Mouse (Mus musculus) lung, adult 2 months (tissue): ENCODE results near the gene Usp25. TPM values are rescaled to one million over a fixed set of nuclear protein-coding genes. Genes with fewer than 3 reads are reported as not detected.

Experiments used
- DNase-seq: peaks from one replicate; pipeline ENCODE4 v3.0.0; 2022
- H3K4me1 ChIP-seq: fragments of 200-500 bp; 2 replicates; pipeline ENCODE4 v1.6.1; 2011; ENCODE audit warnings: low read length; ENCODE audit not compliant: control insufficient read depth, insufficient read depth
- H3K4me3 ChIP-seq: fragments of 200-500 bp; replicated peaks from 2 replicates; pipeline ENCODE3; 2011; ENCODE audit warnings: low read depth, mild to moderate bottlenecking, control low read depth, low read length; ENCODE audit errors: extremely low read depth
- CTCF ChIP-seq: fragments of 200-500 bp; IDR thresholded peaks from 2 replicates; pipeline ENCODE4 v1.5.1; 2011; ENCODE audit warnings: mild to moderate bottlenecking, low read length, control low read depth; ENCODE audit not compliant: insufficient read depth
- POLR2A ChIP-seq: fragments of 200-500 bp; IDR thresholded peaks from 2 replicates; pipeline ENCODE4 v1.6.1; 2011; ENCODE audit warnings: low read depth, mild to moderate bottlenecking, control low read depth, low read length, borderline replicate concordance; ENCODE audit errors: extremely low read depth
- WGBS: fragments of 180-500 bp; shearing (Covaris S2); methylation state at CpG from one replicate; pipeline ENCODE4 v1.1.7; 2018; 5-methylcytosine and 5-hydroxymethylcytosine counted together
- polyA plus RNA-seq: library from polyadenylated mRNA; depleted of rRNA; stranded (reverse); fragments of >200 nt; gene quantifications from 2 replicates; pipeline ENCODE4 v1.2.3, GENCODE M21; 2012

The Usp25 gene
- polyA plus RNA-seq, 1 experiment, result 22.2 TPM

- TF ChIP-seq CTCF (no peak), POLR2A (no peak)
- WGBS, result 62% methylated on average over 2 of the region's 2 CpGs
- Histone ChIP-seq H3K4me1 (peaks cover 17% of the 10 kb centered on the region), H3K4me3 (no peak overlapping the region)
- no peak for DNase-seq
These were observed 16.9 kb downstream of the Usp25 start for GRCm38 (mm10) chr16:77030435-77030834.

GRCm38 (mm10) chr16:77034329-77034728 lies 20.8 kb downstream of the Usp25 start:
- Histone ChIP-seq H3K4me1 (peaks cover 4% of the 10 kb centered on the region), H3K4me3 (no peak overlapping the region)
- no peak for TF ChIP-seq CTCF
- no peak for TF ChIP-seq POLR2A
- WGBS, result 87% methylated on average over 5 of the region's 5 CpGs
- no peak for DNase-seq

- Histone ChIP-seq H3K4me3 (no peak overlapping the region), H3K4me1 (peaks cover 4% of the 10 kb centered on the region)
- TF ChIP-seq CTCF, result no peak
- TF ChIP-seq POLR2A, result no peak
- no peak for DNase-seq
- 74% methylated on average over 8 of the region's 8 CpGs for WGBS
These were observed 21.2 kb downstream of the Usp25 start for GRCm38 (mm10) chr16:77034751-77035150.

- H3K4me3 ChIP-seq, result no peak overlapping the region
- no peak for DNase-seq
- TF ChIP-seq CTCF (no peak), POLR2A (no peak)
- WGBS, result 76% methylated on average over 5 of the region's 5 CpGs
- H3K4me1 ChIP-seq, result no peaks in the 10 kb centered on the region
These were observed 28.1 kb downstream of the Usp25 start for GRCm38 (mm10) chr16:77041573-77041972.

- DNase-seq, result no peak
- no peak overlapping the region for H3K4me3 ChIP-seq
- no peaks in the 10 kb centered on the region for H3K4me1 ChIP-seq
- 83% methylated on average over 5 of the region's 5 CpGs for WGBS
- no peak for TF ChIP-seq CTCF
- no peak for TF ChIP-seq POLR2A
These were observed 30.0 kb downstream of the Usp25 start for GRCm38 (mm10) chr16:77043499-77043898.

- no peak for DNase-seq
- no peak for TF ChIP-seq CTCF
- no peak for TF ChIP-seq POLR2A
- 93% methylated on average over 2 of the region's 2 CpGs for WGBS
- H3K4me3 ChIP-seq, result no peak overlapping the region
- no peaks in the 10 kb centered on the region for H3K4me1 ChIP-seq
These were observed 40.7 kb downstream of the Usp25 start for GRCm38 (mm10) chr16:77054184-77054583.

- Histone ChIP-seq H3K4me1 (no peaks in the 10 kb centered on the region), H3K4me3 (no peak overlapping the region)
- DNase-seq, result no peak
- 79% methylated on average over 8 of the region's 8 CpGs for WGBS
- TF ChIP-seq CTCF (no peak), POLR2A (no peak)
These were observed 42.1 kb downstream of the Usp25 start for GRCm38 (mm10) chr16:77055519-77056159.

GRCm38 (mm10) chr16:77056160-77056520 lies 42.6 kb downstream of the Usp25 start:
- TF ChIP-seq CTCF (no peak), POLR2A (no peak)
- H3K4me1 ChIP-seq, result no peaks in the 10 kb centered on the region
- 82% methylated on average over 8 of the region's 8 CpGs for WGBS
- H3K4me3 ChIP-seq, result no peak overlapping the region
- DNase-seq, result no peak

GRCm38 (mm10) chr16:77058567-77058966 lies 45.1 kb downstream of the Usp25 start:
- no peak for DNase-seq
- WGBS, result 93% methylated on average over 6 of the region's 6 CpGs
- Histone ChIP-seq H3K4me3 (no peak overlapping the region), H3K4me1 (no peaks in the 10 kb centered on the region)
- TF ChIP-seq POLR2A, result no peak
- TF ChIP-seq CTCF, result no peak

GRCm38 (mm10) chr16:77060166-77060565 lies 46.7 kb downstream of the Usp25 start:
- TF ChIP-seq CTCF (no peak), POLR2A (no peak)
- DNase-seq, result peak; percentile 23

More at GRCm38 (mm10) chr16:77060166-77060565, 46.7 kb downstream of the Usp25 start:
- 79% methylated on average over 8 of the region's 8 CpGs for WGBS
- no peaks in the 10 kb centered on the region for H3K4me1 ChIP-seq
- no peak overlapping the region for H3K4me3 ChIP-seq
